Mouse (Mus musculus) kidney, postnatal 36 days (tissue): ENCODE results near the gene Jakmip3.

Experiments used
- DNase-seq, 2 experiments: peaks; one replicate each; pipeline ENCODE4 v3.0.0; 2021 to 2022; ENCODE audit warnings: mixed read lengths in 2 of 2

Gene Jakmip3

GRCm38 (mm10) chr7:139068182-139068623 is 127.7 kb downstream of the Jakmip3 start:
- peak; percentile 31 to 80 for DNase-seq

DNA sequence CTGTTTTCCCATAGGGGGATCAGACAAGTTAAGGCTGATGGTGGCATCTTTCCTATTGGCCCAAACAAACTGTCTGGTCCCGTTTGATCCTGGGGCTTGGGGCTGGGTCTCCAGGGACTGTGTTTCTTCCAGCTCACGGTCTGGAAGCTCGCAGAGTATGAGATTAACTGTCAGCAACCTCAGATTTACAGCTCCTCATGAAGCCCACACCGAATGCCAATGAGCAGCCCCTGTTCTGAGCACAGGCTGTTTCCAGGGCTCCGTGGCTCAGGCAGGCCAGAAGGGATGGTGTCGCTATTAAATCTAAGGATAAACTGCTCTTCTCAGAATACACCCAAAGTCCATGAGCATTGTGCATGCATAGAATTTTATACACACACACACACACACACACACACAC is 133.7 kb downstream of the Jakmip3 start:
- no peak for DNase-seq

GRCm38 (mm10) chr7:139075054-139075794 is 134.7 kb downstream of the Jakmip3 start:
- DNase-seq, result no peak

DNA sequence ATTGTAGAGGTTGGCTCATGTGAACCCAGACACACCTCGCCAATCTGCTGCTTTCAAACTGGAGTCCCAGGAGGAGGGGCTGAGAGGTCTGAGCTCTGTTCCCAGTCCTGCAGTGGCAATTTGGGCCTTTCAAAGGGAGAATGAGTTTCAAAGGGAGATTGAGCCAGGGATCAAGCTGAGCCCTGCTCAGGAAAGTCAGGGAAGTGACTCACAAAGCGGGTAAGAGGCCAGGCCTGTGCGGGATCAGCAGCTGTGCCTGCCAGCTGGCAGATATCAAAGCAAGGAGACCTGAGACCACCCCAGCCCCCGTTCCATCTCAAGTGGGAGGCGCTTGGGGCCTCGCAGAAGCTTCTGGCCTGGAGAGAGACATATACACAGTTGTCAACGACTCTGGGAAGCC is 136.8 kb downstream of the Jakmip3 start:
- DNase-seq, result no peak

DNA sequence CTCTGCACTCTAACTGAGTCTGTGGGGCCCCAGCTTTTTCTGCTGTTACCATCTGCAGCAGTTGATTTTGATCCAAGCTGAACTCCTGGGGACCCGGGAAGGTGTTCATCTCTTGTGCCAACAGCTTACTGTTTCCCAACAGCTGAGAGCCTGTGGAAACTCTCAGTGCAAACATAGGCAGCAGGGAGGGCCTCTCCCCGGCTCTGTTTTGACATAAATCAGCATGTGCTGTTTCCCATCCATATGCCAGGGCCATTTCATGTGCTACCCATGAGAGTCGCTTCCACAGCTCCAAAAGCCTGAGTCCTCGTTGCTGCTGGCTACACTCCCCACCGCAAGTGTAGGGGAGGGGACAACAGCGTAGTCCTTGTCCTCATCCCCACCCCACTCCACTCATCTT is 137.7 kb downstream of the Jakmip3 start:
- DNase-seq, result no peak

DNA sequence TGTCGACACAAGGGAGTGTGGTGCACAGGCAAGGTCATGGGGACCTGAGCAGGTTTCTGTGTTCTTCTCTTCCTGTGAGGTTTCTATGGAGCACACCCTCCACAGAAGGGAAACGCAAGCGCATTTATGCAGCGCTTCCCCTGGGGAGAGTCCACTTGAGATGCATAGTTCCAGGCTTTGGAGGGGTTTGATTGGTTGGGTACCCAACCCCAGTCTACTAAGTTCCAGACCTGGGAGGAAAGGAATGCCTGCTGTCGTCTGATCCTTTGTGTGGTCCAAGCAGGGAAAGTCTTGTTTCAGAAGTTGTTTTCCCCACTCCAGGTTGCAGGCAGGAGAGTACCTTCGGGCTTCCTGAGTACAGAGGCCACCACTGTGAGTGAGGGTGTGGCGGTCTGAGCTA is 138.6 kb downstream of the Jakmip3 start:
- no peak for DNase-seq

DNA sequence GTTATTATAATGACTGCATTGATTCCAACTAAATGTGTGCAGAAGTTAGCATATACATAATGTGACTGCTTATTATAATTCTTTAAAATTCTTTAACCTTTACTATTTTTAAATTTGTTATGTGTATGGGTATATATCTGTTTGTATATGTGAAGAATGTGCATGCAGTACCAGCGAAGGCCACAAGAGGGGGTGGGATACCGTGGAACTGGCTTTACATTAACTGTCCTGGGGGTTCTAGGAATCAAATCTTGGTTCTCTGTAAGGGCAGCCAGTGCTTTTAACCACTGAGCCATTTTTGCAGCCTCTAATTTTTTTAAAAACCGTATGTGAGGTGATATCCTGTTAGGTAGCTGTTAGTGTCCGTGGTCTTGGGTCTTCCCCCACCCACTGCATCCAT is 140.2 kb downstream of the Jakmip3 start:
- DNase-seq, result no peak

GRCm38 (mm10) chr7:139081158-139081557 is 140.6 kb downstream of the Jakmip3 start:
- no peak for DNase-seq

GRCm38 (mm10) chr7:139082281-139082680 is 141.8 kb downstream of the Jakmip3 start:
- no peak for DNase-seq

DNA sequence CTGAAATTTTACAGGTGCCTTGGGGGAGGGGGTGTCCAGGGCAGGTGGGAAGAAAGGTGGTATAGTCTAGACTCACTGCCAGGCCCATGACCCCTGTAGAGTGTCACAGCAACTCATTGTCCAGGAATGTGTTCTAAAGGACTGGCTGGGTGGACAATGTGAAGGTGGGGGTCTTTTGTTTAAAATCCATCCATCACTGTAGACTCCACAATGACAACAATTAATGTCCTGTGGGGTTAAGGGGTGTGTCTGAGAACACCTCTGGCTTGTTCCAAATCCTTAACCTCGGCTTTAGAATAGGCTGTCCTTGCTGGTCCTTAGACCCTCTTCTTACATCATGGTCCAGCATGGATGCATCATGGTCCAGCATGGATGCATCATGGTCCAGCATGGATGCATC is 143.8 kb downstream of the Jakmip3 start:
- no peak for DNase-seq

DNA sequence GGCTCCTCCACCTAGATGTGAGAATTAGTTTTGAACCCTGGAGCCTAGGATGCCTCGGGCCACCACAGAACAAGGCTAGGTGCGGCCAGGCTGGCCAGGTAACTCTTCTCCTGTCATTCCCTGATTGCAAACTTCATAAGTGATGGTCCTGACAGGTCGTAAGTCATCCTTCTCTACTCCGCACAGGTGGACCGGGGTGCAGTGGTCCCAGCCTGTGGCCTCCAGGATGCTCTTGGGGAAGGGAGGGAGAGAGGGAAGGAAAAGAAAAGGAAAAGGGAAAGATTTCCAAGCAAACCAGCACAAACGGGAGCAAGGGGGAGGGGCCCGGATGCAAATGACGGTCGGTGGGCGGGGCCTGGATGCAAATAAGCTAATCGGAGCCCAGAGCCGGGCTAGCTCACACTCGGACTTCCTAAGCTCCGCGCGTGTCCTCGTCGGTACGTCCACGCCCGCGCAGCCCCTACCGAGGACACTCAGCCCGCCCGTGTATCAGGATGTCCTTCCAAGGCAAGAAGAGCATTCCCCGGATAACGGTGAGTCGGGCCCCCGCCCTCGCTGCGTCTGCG is 145.2 kb downstream of the Jakmip3 start, which contains the start of gene Dpysl4:
Dpysl4 (plus strand) TSS at position 373 of the 566 bp plus-strand sequence.
- peak; percentile 31 to 67 for DNase-seq

- DNase-seq, result peak in 1 of 2 experiments; percentile 19
Measured at GRCm38 (mm10) chr7:139086195-139087158, 145.9 kb downstream of the Jakmip3 start.

GRCm38 (mm10) chr7:139087801-139088200 is 147.3 kb downstream of the Jakmip3 start:
- DNase-seq, result no peak

GRCm38 (mm10) chr7:139089892-139090874 is 149.7 kb downstream of the Jakmip3 start:
- DNase-seq, result no peak

- DNase-seq, result no peak
Measured at GRCm38 (mm10) chr7:139091681-139092080, 151.2 kb downstream of the Jakmip3 start.

- DNase-seq, result no peak
Measured at GRCm38 (mm10) chr7:139092676-139093075, 152.1 kb downstream of the Jakmip3 start.

DNA sequence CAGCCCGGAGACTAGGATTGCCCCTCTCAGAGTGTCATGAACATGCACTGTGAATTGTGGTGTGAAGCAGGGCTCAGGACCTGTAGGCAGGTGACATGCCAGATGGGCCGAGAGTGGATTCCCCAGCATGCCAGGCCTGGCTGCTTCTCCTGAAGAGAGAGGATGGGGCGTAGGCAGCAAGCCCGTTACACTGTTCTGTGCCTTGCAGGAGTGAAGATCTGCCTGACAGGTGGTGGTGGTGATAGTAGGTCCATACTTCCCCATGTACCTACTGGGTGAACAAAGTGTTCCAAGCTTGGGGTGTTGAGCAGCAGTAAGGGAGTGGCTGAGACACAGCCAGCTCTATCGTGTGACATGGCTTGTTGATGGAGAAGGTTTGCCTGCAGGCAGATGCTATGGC is 152.6 kb downstream of the Jakmip3 start:
- DNase-seq, result no peak

DNA sequence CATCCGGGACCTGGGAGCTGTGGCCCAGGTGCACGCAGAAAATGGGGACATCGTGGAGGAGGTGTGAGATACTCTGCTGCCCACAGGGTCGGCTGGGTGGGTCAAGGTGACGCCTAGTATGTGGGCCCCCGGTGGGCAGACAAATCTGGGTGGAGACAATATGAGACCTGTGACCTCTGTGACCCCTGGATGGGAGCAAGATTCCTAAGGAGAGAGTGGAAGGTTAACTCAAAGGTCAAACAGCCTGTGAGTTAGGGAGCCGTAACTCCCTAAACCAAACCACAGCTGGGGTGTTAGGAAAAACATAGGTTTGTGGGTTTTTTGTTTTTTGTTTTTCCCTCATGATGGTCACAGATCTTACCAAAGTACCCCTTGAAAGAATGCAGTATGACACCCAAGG is 153.3 kb downstream of the Jakmip3 start:
- no peak for DNase-seq

- DNase-seq, result no peak
Measured at GRCm38 (mm10) chr7:139094761-139095160, 154.2 kb downstream of the Jakmip3 start.

DNA sequence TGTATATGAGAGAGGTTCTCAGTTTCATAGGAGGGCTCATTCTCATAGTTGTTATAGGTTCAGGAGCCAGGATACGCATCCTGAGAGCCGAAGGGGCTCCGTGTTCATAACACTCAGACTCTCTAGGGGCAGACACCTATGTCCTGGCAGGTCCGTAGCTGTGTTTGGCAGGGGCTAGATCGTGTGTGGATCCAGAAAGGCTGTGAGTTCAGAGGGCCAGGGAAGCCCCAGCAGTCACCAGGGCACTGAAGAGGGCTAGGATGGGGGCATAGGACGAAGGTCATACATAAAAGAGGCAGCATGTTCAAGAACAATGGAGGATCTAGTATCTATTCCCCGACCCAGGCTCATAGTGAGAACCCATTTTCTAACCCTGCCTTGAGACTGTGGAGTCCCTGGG is 154.8 kb downstream of the Jakmip3 start:
- DNase-seq, result no peak

GRCm38 (mm10) chr7:139096399-139096798 is 155.9 kb downstream of the Jakmip3 start:
- DNase-seq, result no peak

DNA sequence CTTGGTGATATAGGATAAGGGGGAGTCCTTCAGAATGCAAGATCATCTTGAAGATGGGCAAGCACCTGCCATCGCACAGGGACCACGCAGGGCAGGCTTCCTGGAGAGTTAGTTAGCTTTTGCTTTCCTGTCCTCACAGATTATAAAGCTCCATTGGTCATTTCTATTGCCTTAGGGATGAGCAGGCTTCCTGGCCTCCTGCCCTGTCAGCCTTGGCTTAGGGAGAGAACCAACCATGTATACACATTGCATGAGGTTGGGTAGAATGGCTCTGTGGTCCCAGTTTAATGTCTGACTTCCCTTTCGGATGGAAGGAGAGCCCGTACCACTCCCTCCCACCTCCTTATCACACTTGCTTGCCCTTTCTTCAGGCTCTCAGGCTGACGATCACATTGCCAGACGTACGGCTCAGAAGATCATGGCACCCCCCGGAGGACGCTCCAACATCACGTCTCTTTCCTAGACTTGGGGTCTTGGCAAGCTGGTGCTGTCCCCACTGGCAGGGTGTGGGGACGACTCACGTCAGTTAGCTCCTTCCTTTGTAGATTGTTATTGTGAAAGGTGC is 160.1 kb downstream of the Jakmip3 start:
- DNase-seq, result no peak
